Mouse (Mus musculus) CH12.LX (cell line): ENCODE measurements around the gene Lsm10. TPM values are rescaled to one million over a fixed set of nuclear protein-coding genes. Genes with fewer than 3 reads are reported as not detected.

Experiments
- DNase-seq: peaks from one replicate; pipeline ENCODE4 v3.0.0-alpha.2; 2013; ENCODE audit errors: extremely low read depth
- H3K27ac ChIP-seq: 2 replicates; pipeline ENCODE4 v1.5.1; 2012; ENCODE audit warnings: low read depth, mild to moderate bottlenecking, control low read depth, moderate library complexity; ENCODE audit not compliant: insufficient read depth
- H3K27me3 ChIP-seq: replicated peaks from 2 replicates; pipeline ENCODE3; 2012; ENCODE audit warnings: inconsistent platforms
- H3K36me3 ChIP-seq, 2 experiments: replicated peaks in 1 of 2; 2 replicates each; pipeline versions ENCODE3 to v1.6.1; 2012; ENCODE audit warnings: inconsistent platforms in 1 of 2, low read length in 1 of 2, mild to moderate bottlenecking in 1 of 2, mixed read lengths in 1 of 2, moderate library complexity in 1 of 2; ENCODE audit not compliant: control insufficient read depth in 1 of 2, insufficient read depth in 1 of 2
- H3K4me1 ChIP-seq, 2 experiments: 2 replicates each; pipeline ENCODE4 v1.6.1; 2012; ENCODE audit warnings: inconsistent platforms in 1 of 2, moderate library complexity in 1 of 2; ENCODE audit not compliant: insufficient read depth in 2 of 2, control insufficient read depth in 1 of 2
- H3K4me2 ChIP-seq: 2 replicates; pipeline ENCODE4 v1.6.1; 2012; ENCODE audit warnings: low read depth, mild to moderate bottlenecking, control low read depth; ENCODE audit not compliant: poor library complexity, insufficient read depth, severe bottlenecking
- H3K4me3 ChIP-seq, 3 experiments: fragments of 150-350 bp in 1 of 3; sonication (generic) in 1 of 3; replicated peaks in 1 of 3; 2 replicates each; pipeline versions ENCODE3 to v1.5.1; 2011 to 2012; ENCODE audit warnings: low read depth in 2 of 3, low read length in 2 of 3, mild to moderate bottlenecking in 2 of 3, moderate library complexity in 2 of 3, control low read depth in 1 of 3, improper control_type of control experiment in 1 of 3, inconsistent platforms in 1 of 3, mixed read lengths in 1 of 3; ENCODE audit not compliant: poor library complexity in 1 of 3
- H3K79me2 ChIP-seq: replicated peaks from 2 replicates; pipeline ENCODE4 v1.6.1; 2012; ENCODE audit warnings: mild to moderate bottlenecking, moderate library complexity; ENCODE audit not compliant: control insufficient read depth, poor library complexity, insufficient read depth, severe bottlenecking; ENCODE audit errors: extremely low read depth
- H3K9ac ChIP-seq: 2 replicates; pipeline ENCODE4 v1.6.1; 2012; ENCODE audit warnings: low read depth, mild to moderate bottlenecking, control low read depth, moderate library complexity; ENCODE audit not compliant: insufficient read depth
- H3K9me3 ChIP-seq: replicated peaks from 2 replicates; pipeline ENCODE3; 2012; ENCODE audit warnings: low read length, inconsistent platforms, mixed read lengths
- BHLHE40 ChIP-seq: IDR thresholded peaks from 2 replicates; pipeline ENCODE4 v1.6.1; 2011; ENCODE audit warnings: mild to moderate bottlenecking, low read depth, low read length, improper control_type of control experiment
- CHD2 ChIP-seq: IDR thresholded peaks from 2 replicates; pipeline ENCODE4 v1.6.1; 2011; ENCODE audit warnings: low read length, improper control_type of control experiment
- GABPA ChIP-seq: IDR thresholded peaks from 2 replicates; pipeline ENCODE4 v1.6.1; 2012; ENCODE audit warnings: low read depth, low read length, improper control_type of control experiment, inconsistent platforms; ENCODE audit not compliant: insufficient replicate concordance
- MAFK ChIP-seq: IDR thresholded peaks from 2 replicates; pipeline ENCODE4 v1.6.1; 2011; ENCODE audit warnings: low read length, improper control_type of control experiment; ENCODE audit not compliant: insufficient replicate concordance
- MAZ ChIP-seq: IDR thresholded peaks from 2 replicates; pipeline ENCODE4 v1.6.1; 2012; ENCODE audit warnings: low read depth, mild to moderate bottlenecking, inconsistent platforms, low read length, improper control_type of control experiment, moderate library complexity
- NELFE ChIP-seq: IDR thresholded peaks from 2 replicates; pipeline ENCODE4 v1.6.1; 2011; ENCODE audit warnings: low read depth, low read length, improper control_type of control experiment
- NRF1 ChIP-seq: IDR thresholded peaks from 2 replicates; pipeline ENCODE4 v1.6.1; 2014; ENCODE audit warnings: low read depth, mild to moderate bottlenecking, inconsistent platforms, low read length, improper control_type of control experiment, moderate library complexity
- RAD21 ChIP-seq: IDR thresholded peaks from 2 replicates; pipeline ENCODE4 v1.6.1; 2011; ENCODE audit warnings: low read depth, mild to moderate bottlenecking, low read length, improper control_type of control experiment, moderate library complexity
- TBP ChIP-seq: conservative IDR thresholded peaks from 2 replicates; pipeline ENCODE4 v1.6.1; 2011; ENCODE audit warnings: low read depth, low read length, improper control_type of control experiment
- UBTF ChIP-seq: IDR thresholded peaks from 2 replicates; pipeline ENCODE4 v1.6.1; 2012; ENCODE audit warnings: low read depth, mild to moderate bottlenecking, inconsistent platforms, low read length, improper control_type of control experiment, moderate library complexity
- ZMIZ1 ChIP-seq: IDR thresholded peaks from 2 replicates; pipeline ENCODE4 v1.6.1; 2012; ENCODE audit warnings: low read depth, mild to moderate bottlenecking, inconsistent platforms, low read length, improper control_type of control experiment
- dilution Hi-C: fragments of 300-500 bp; cut with MboI; formaldehyde crosslinking; loops from 2 replicates; pipeline ENCODE4 v1.14.3; 2020; ENCODE audit warnings: low sequenced_read_pairs; ENCODE audit not compliant: extremely low pct_unique_long_range_greater_than_20kb, extremely low pct_ligation_motif_present
- in situ Hi-C: fragments of 300-500 bp; cut with MboI; formaldehyde crosslinking; loops from 3 replicates; pipeline ENCODE4 v1.14.3; 2019; ENCODE audit warnings: low sequenced_read_pairs, low pct_ligation_motif_present, low pct_unique_long_range_greater_than_20kb, mixed read lengths
- polyA plus RNA-seq: library from polyadenylated mRNA; unstranded; fragments of >175 nt; gene quantifications from 2 replicates; pipeline ENCODE4 v1.2.1, GENCODE M21; 2012; ENCODE audit warnings: low read depth; ENCODE audit not compliant: insufficient read length
- total RNA-seq, 2 experiments: library from RNA; depleted of rRNA; stranded (reverse); fragments of 300-350 nt in 1 of 2; fragments of >200 nt in 1 of 2; gene quantifications; 2 replicates each; pipeline ENCODE4 v1.2.3; 2012 to 2014

Gene Lsm10
- total and polyA plus RNA-seq, 3 experiments = 49.2 to 63.9 (median 52.1) TPM

DNA sequence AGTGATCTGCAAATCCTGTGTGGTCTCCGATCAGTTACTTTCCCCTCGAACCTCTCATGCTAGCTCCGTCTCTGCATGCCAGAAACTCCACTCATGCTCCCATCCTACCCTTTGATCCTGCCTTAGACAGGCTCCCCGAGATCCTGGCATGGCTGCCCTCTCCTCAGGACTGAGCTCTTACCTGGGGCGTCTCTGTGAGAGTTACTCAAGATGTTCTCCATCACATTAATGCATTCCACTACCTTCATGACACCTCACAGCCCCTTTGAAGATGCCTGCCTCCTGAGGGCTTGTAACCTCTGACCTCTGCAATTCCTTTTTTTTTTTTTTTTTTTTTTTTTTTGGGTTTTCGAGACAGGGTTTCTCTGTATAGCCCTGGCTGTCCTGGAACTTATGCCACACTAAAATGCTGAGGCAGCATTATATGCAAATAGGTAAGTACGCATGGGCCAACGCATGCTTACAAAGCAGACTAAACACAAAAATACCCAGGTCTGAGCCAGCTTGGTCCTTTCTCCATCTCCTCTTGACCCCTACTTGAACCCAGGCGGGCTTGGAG, 50.6 kb downstream of the Lsm10 start:
- no peak overlapping the region for H3K9ac ChIP-seq

DNA sequence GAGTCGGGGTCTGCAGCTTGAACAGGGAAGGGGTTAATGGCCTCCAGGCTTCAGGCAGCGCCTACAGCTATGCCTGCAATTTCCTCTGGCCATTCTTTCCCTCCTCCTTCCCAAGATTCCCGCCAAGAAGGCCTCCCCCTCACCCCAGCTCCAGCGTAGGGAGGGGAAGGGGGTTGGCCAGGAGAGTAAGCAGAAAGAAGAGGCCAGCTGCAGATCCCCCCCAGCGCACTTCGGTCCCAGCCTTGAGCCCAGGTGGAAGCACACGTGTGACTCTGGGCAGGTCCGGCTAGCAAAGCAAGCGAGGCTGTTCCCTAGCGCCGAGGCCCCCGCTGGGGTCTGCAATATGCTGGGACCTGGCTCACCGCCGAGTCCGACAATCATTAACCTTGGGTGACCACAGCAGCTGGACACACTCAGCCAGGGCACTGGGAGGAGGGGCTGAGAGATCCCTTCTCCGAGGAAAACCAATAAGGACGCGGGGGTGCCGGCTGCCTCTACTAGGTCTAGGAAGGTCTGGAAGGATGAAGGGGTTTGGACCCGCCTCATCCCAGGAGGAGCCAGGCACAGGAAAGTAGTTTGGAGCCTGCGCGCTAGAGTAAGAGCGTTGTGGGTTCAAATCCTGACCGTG, 51.2 kb downstream of the Lsm10 start, which contains the start of gene Eva1b:
Gene Eva1b, plus strand, starts transcription at position 212 of the 628 bp plus-strand sequence.
- Histone ChIP-seq H3K79me2 (no peaks in the 10 kb centered on the region), H3K4me1 (peaks cover 11 to 14% of the 10 kb centered on the region in 2 experiments; a peak in 3 of 4 replicates), H3K27ac (no peak within 1 kb of the TSS), H3K27me3 (no peaks in the 10 kb centered on the region), H3K36me3 (peaks cover 0 to 40% of the 10 kb centered on the region in 2 experiments), H3K9me3 (no peaks in the 10 kb centered on the region), H3K9ac (no peak within 1 kb of the TSS), H3K4me2 (0 out of 2 replicates have a peak within 1 kb of the TSS, but pooled peaks have one; percentile 1), H3K4me3 (peak within 1 kb of the TSS; percentile 31 to 56 (median 38))
- in situ Hi-C loops = no loop called here
- dilution Hi-C loops = no loop called here
- no peak for DNase-seq
- no peak for TF ChIP-seq ZMIZ1
- no peak for TF ChIP-seq RAD21
- no peak for TF ChIP-seq NRF1
- TF ChIP-seq GABPA = no peak
- no peak for TF ChIP-seq MAZ
- no peak for TF ChIP-seq BHLHE40
- no peak for TF ChIP-seq TBP
- no peak for TF ChIP-seq UBTF

More for the DNA sequence above, 50.6 kb downstream of the Lsm10 start:
- Histone ChIP-seq H3K36me3 (peaks cover 0 to 41% of the 10 kb centered on the region in 2 experiments), H3K27ac (no peak overlapping the region), H3K9me3 (no peaks in the 10 kb centered on the region), H3K4me3 (no peak overlapping the region), H3K4me1 (peaks cover 11 to 14% of the 10 kb centered on the region in 2 experiments; a peak in 3 of 4 replicates), H3K79me2 (no peaks in the 10 kb centered on the region), H3K27me3 (no peaks in the 10 kb centered on the region), H3K4me2 (no peak overlapping the region)
- dilution Hi-C loops (no loop called here), in situ Hi-C loops (no loop called here)
- no peak for DNase-seq
- TF ChIP-seq BHLHE40 (no peak), MAFK (peak; percentile 86), NELFE (no peak), CHD2 (no peak)

Other genes starting within 250 kb of the Lsm10 start
- gene Csf3r, start 72.1 kb upstream of the Lsm10 start, total RNA-seq (2012; rRNA removed) = not detected in 2 replicates
- not detected in 2 replicates for gene Csf3r, start 72.1 kb upstream of the Lsm10 start, total RNA-seq (2014; rRNA removed)
- not detected in 2 replicates for gene Csf3r, start 72.1 kb upstream of the Lsm10 start, polyA plus RNA-seq
- 89.6 and 91.3 TPM in 2 replicates for gene Mrps15, start 49.7 kb upstream of the Lsm10 start, total RNA-seq (2012; rRNA removed)
- gene Mrps15, start 49.7 kb upstream of the Lsm10 start, total RNA-seq (2014; rRNA removed) = 99.6 and 102 TPM in 2 replicates
- gene Mrps15, start 49.7 kb upstream of the Lsm10 start, polyA plus RNA-seq = 101 and 113 TPM in 2 replicates
- 6.7 and 8.3 TPM in 2 replicates for gene Oscp1, start 38.1 kb upstream of the Lsm10 start, total RNA-seq (2012; rRNA removed)
- gene Oscp1, start 38.1 kb upstream of the Lsm10 start, total RNA-seq (2014; rRNA removed) = 3.9 and 5.8 TPM in 2 replicates
- gene Oscp1, start 38.1 kb upstream of the Lsm10 start, polyA plus RNA-seq = 5.0 and 6.0 TPM in 2 replicates
- gene Stk40, start 7.3 kb downstream of the Lsm10 start, total RNA-seq (2012; rRNA removed) = 12.0 and 16.4 TPM in 2 replicates
- gene Stk40, start 7.3 kb downstream of the Lsm10 start, total RNA-seq (2014; rRNA removed) = 6.4 and 8.6 TPM in 2 replicates
- gene Stk40, start 7.3 kb downstream of the Lsm10 start, polyA plus RNA-seq = 30.4 and 33.0 TPM in 2 replicates
- 3.5 and 4.3 TPM in 2 replicates for gene Eva1b, start 51.1 kb downstream of the Lsm10 start, total RNA-seq (2012; rRNA removed)
- gene Eva1b, start 51.1 kb downstream of the Lsm10 start, total RNA-seq (2014; rRNA removed) = 0.97 and 1.3 TPM in 2 replicates
- gene Eva1b, start 51.1 kb downstream of the Lsm10 start, polyA plus RNA-seq = 0.93 and 1.3 TPM in 2 replicates
- gene Sh3d21, start 66.9 kb downstream of the Lsm10 start, total RNA-seq (2012; rRNA removed) = 0.21 and 0.25 TPM in 2 replicates
- 0.35 and 0.36 TPM in 2 replicates for gene Sh3d21, start 66.9 kb downstream of the Lsm10 start, total RNA-seq (2014; rRNA removed)
- gene Sh3d21, start 66.9 kb downstream of the Lsm10 start, polyA plus RNA-seq = 0.46 and 0.52 TPM in 2 replicates
- gene Thrap3, start 106.1 kb downstream of the Lsm10 start, total RNA-seq (2012; rRNA removed) = 140 and 168 TPM in 2 replicates
- 183 and 204 TPM in 2 replicates for gene Thrap3, start 106.1 kb downstream of the Lsm10 start, total RNA-seq (2014; rRNA removed)
- gene Thrap3, start 106.1 kb downstream of the Lsm10 start, polyA plus RNA-seq = 327 and 334 TPM in 2 replicates
- 17.9 and 20.8 TPM in 2 replicates for gene Map7d1, start 159.7 kb downstream of the Lsm10 start, total RNA-seq (2012; rRNA removed)
- 12.5 and 12.8 TPM in 2 replicates for gene Map7d1, start 159.7 kb downstream of the Lsm10 start, total RNA-seq (2014; rRNA removed)
- gene Map7d1, start 159.7 kb downstream of the Lsm10 start, polyA plus RNA-seq = 62.2 and 72.2 TPM in 2 replicates
- 72.7 and 81.1 TPM in 2 replicates for gene Trappc3, start 165.7 kb downstream of the Lsm10 start, total RNA-seq (2012; rRNA removed)
- 94.8 and 100 TPM in 2 replicates for gene Trappc3, start 165.7 kb downstream of the Lsm10 start, total RNA-seq (2014; rRNA removed)
- gene Trappc3, start 165.7 kb downstream of the Lsm10 start, polyA plus RNA-seq = 73.0 and 74.1 TPM in 2 replicates
- not detected in 2 replicates for gene Col8a2, start 190.2 kb downstream of the Lsm10 start, total RNA-seq (2012; rRNA removed)
- gene Col8a2, start 190.2 kb downstream of the Lsm10 start, total RNA-seq (2014; rRNA removed) = not detected in 2 replicates
- not detected in 2 replicates for gene Col8a2, start 190.2 kb downstream of the Lsm10 start, polyA plus RNA-seq
- 68.5 and 74.0 TPM in 2 replicates for gene Adprhl2, start 225.1 kb downstream of the Lsm10 start, total RNA-seq (2012; rRNA removed)
- 57.3 and 59.7 TPM in 2 replicates for gene Adprhl2, start 225.1 kb downstream of the Lsm10 start, total RNA-seq (2014; rRNA removed)
- gene Adprhl2, start 225.1 kb downstream of the Lsm10 start, polyA plus RNA-seq = 52.0 and 62.4 TPM in 2 replicates
- 0.08 and 0.13 TPM in 2 replicates for gene Tekt2, start 229.1 kb downstream of the Lsm10 start, total RNA-seq (2012; rRNA removed)
- not detected in 2 replicates for gene Tekt2, start 229.1 kb downstream of the Lsm10 start, total RNA-seq (2014; rRNA removed)
- 0.24 and 0.64 TPM in 2 replicates for gene Tekt2, start 229.1 kb downstream of the Lsm10 start, polyA plus RNA-seq